Mouse (Mus musculus): ENCODE data around the gene Kbtbd2. TPM values are rescaled to one million over a fixed set of nuclear protein-coding genes. Genes with fewer than 3 reads are reported as not detected.

The Kbtbd2 gene
- total and polyA plus RNA-seq, 3 experiments, result 13.2 to 50.7 (median 26.0) TPM

GRCm38 (mm10) chr6:56834769-56835168 lies 37.2 kb upstream of the Kbtbd2 start:
- Histone ChIP-seq H3K36me3 (ENCODE audit: control insufficient read depth in 1 of 2, insufficient read depth in 2 of 2, low read length in 2 of 2) (no peaks in the 10 kb centered on the region), H3K27ac (ENCODE audit: control insufficient read depth, low read depth, low read length) (no peak overlapping the region), H3K4me3 (ENCODE audit: control insufficient read depth in 1 of 2, insufficient read depth in 1 of 2, low read depth in 2 of 2, low read length in 2 of 2) (no peak overlapping the region), H3K27me3 (ENCODE audit: control insufficient read depth in 1 of 2, insufficient read depth in 2 of 2, low read length in 2 of 2) (peaks cover 0 to 10% of the 10 kb centered on the region in 2 experiments; a peak in 3 of 4 replicates), H3K9me3 (replicated peaks; ENCODE audit: insufficient read depth, low read length) (no peaks in the 10 kb centered on the region), H3K79me2 (ENCODE audit: control insufficient read depth, insufficient read depth, low read length, poor library complexity) (no peaks in the 10 kb centered on the region), H3K4me1 (ENCODE audit: control insufficient read depth in 1 of 2, insufficient read depth in 2 of 2, low read length in 2 of 2) (no peaks in the 10 kb centered on the region), H3K9ac (ENCODE audit: control insufficient read depth, low read depth, low read length, poor library complexity, severe bottlenecking) (no peak overlapping the region)
- TF ChIP-seq POLR2A (IDR thresholded peaks at IDR 0.05; ENCODE audit: control insufficient read depth in 1 of 2, insufficient read depth in 1 of 2, low read depth in 1 of 2, low read length in 2 of 2, poor library complexity in 1 of 2), result no peak
- TF ChIP-seq KAT2A (conservative IDR thresholded peaks at IDR 0.05; ENCODE audit: low read depth, low read length), result no peak
- TF ChIP-seq CHD2 (IDR thresholded peaks at IDR 0.05; ENCODE audit: low read length), result no peak
- no peak for TF ChIP-seq EP300 (IDR thresholded peaks at IDR 0.05; ENCODE audit: low read depth in 1 of 2, low read length in 2 of 2)
- no peak for TF ChIP-seq RCOR1 (IDR thresholded peaks at IDR 0.05; ENCODE audit: low read depth, low read length)
- no peak for TF ChIP-seq ETS1 (IDR thresholded peaks at IDR 0.05; ENCODE audit: low read depth, low read length)
- TF ChIP-seq POLR2AphosphoS2 (IDR thresholded peaks at IDR 0.05; ENCODE audit: low read length), result no peak
- TF ChIP-seq CHD1 (IDR thresholded peaks at IDR 0.05; ENCODE audit: low read depth, low read length), result no peak
- no peak for TF ChIP-seq GATA1 (IDR thresholded peaks at IDR 0.05; ENCODE audit: low read depth, low read length)
- no peak for TF ChIP-seq USF1 (IDR thresholded peaks at IDR 0.05; ENCODE audit: low read depth, low read length)
- no peak for DNase-seq (ENCODE audit: low read depth, low spot score)

GRCm38 (mm10) chr6:56832830-56833229 lies 35.2 kb upstream of the Kbtbd2 start:
- DNase-seq (ENCODE audit: low read depth, low spot score), result no peak
- Histone ChIP-seq H3K9me3 (replicated peaks; ENCODE audit: insufficient read depth, low read length) (no peaks in the 10 kb centered on the region), H3K9ac (ENCODE audit: control insufficient read depth, low read depth, low read length, poor library complexity, severe bottlenecking) (no peak overlapping the region), H3K4me1 (ENCODE audit: control insufficient read depth in 1 of 2, insufficient read depth in 2 of 2, low read length in 2 of 2) (no peaks in the 10 kb centered on the region), H3K27ac (ENCODE audit: control insufficient read depth, low read depth, low read length) (no peak overlapping the region), H3K27me3 (ENCODE audit: control insufficient read depth in 1 of 2, insufficient read depth in 2 of 2, low read length in 2 of 2) (peaks cover 0 to 10% of the 10 kb centered on the region in 2 experiments; a peak in 3 of 4 replicates), H3K4me3 (ENCODE audit: control insufficient read depth in 1 of 2, insufficient read depth in 1 of 2, low read depth in 2 of 2, low read length in 2 of 2) (0 out of 4 replicates have a peak overlapping the region, but pooled peaks of 1 of the 2 experiments have one; percentile 11), H3K79me2 (ENCODE audit: control insufficient read depth, insufficient read depth, low read length, poor library complexity) (no peaks in the 10 kb centered on the region), H3K36me3 (ENCODE audit: control insufficient read depth in 1 of 2, insufficient read depth in 2 of 2, low read length in 2 of 2) (no peaks in the 10 kb centered on the region)
- TF ChIP-seq POLR2AphosphoS5 (IDR thresholded peaks at IDR 0.05; ENCODE audit: borderline replicate concordance, low read depth, low read length) (no peak), ELF1 (IDR thresholded peaks at IDR 0.05; ENCODE audit: low read depth, low read length) (no peak)

GRCm38 (mm10) chr6:56832407-56832796 lies 34.8 kb upstream of the Kbtbd2 start:
- H3K27ac ChIP-seq (ENCODE audit: control insufficient read depth, low read depth, low read length), result no peak overlapping the region
- no peaks in the 10 kb centered on the region for H3K9me3 ChIP-seq (replicated peaks; ENCODE audit: insufficient read depth, low read length)
- no peak for DNase-seq (ENCODE audit: low read depth, low spot score)
- H3K79me2 ChIP-seq (ENCODE audit: control insufficient read depth, insufficient read depth, low read length, poor library complexity), result no peaks in the 10 kb centered on the region
- TF ChIP-seq ETS1 (IDR thresholded peaks at IDR 0.05; ENCODE audit: low read depth, low read length) (no peak), POLR2A (IDR thresholded peaks at IDR 0.05; ENCODE audit: control insufficient read depth in 1 of 2, insufficient read depth in 1 of 2, low read depth in 1 of 2, low read length in 2 of 2, poor library complexity in 1 of 2) (no peak), HCFC1 (IDR thresholded peaks at IDR 0.05; ENCODE audit: low read depth, low read length) (no peak), TAL1 (IDR thresholded peaks at IDR 0.05; ENCODE audit: low read length) (no peak), CHD2 (IDR thresholded peaks at IDR 0.05; ENCODE audit: low read length) (no peak), ZC3H11A (IDR thresholded peaks at IDR 0.05; ENCODE audit: low read depth, low read length) (no peak), RAD21 (IDR thresholded peaks at IDR 0.05; ENCODE audit: low read depth, low read length) (no peak)
- peak overlapping the region; percentile 11 to 41; a peak in 3 of 4 replicates for H3K4me3 ChIP-seq (ENCODE audit: control insufficient read depth in 1 of 2, insufficient read depth in 1 of 2, low read depth in 2 of 2, low read length in 2 of 2)
- no peaks in the 10 kb centered on the region for H3K4me1 ChIP-seq (ENCODE audit: control insufficient read depth in 1 of 2, insufficient read depth in 2 of 2, low read length in 2 of 2)
- H3K9ac ChIP-seq (ENCODE audit: control insufficient read depth, low read depth, low read length, poor library complexity, severe bottlenecking), result no peak overlapping the region; the same call in 1 of the 2 replicates
- H3K36me3 ChIP-seq (ENCODE audit: control insufficient read depth in 1 of 2, insufficient read depth in 2 of 2, low read length in 2 of 2), result no peaks in the 10 kb centered on the region
- peaks cover 0 to 10% of the 10 kb centered on the region in 2 experiments; a peak in 3 of 4 replicates for H3K27me3 ChIP-seq (ENCODE audit: control insufficient read depth in 1 of 2, insufficient read depth in 2 of 2, low read length in 2 of 2)

All from MEL (cell line).